8 mouse cellular contexts compared by ENCODE assay signal in the genomic region with DNA sequence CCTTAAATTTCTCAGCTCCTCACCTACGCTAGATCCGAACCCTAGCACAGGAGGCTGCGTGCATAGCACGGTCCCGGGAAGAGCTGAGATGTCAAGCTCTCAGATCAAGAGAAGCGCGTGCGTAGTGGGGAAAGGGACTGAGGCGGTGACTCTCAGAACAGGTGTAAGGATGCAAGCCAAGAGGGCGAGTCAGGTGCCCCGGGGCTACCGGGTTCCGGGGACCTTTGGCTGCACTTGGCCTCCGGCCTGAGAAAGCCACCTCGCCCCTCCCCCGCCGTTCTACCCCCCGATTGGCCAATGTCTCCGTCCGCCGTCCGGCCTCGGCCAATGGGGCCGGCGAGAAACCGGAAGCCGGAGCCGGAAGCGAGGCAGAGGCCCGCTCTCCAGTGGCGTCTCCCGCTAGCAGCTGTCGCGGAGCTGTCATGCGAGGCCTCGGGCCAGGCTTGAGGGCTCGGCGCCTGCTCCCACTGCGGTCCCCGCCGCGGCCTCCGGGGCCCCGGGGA. TPM values are rescaled to one million over a fixed set of nuclear protein-coding genes. Genes with fewer than 3 reads are reported as not detected.
A peak's percentile ranks its signal among the peaks of the same experiment; 100 is the strongest.
DNase-seq lines count a peak whose midpoint lies in the region; ATAC-seq and TF ChIP-seq lines count a peak whose summit lies in the region.

A gene (plus strand): TSS at position 355 of the 503 bp plus-strand sequence.

- peak within 1 kb of the TSS; percentile 38 for H3K27ac ChIP-seq in MEL (ENCODE audit: control insufficient read depth, low read depth, low read length)
- peak within 1 kb of the TSS; percentile 73 for H3K27ac ChIP-seq in cerebellum, adult 2 months (ENCODE audit: insufficient read depth, low read length)
- H3K27ac ChIP-seq in forebrain, postnatal 0 days (ENCODE audit: low read depth, low read length): peak within 1 kb of the TSS; percentile 94
- peak within 1 kb of the TSS; percentile 80 for H3K27ac ChIP-seq in lung, embryonic 16.5 days (ENCODE audit: low read length)

- H3K4me3 ChIP-seq in MEL (ENCODE audit: control insufficient read depth in 1 of 2, insufficient read depth in 1 of 2, low read depth in 2 of 2, low read length in 2 of 2): peak within 1 kb of the TSS; percentile 72 to 84
- H3K4me3 ChIP-seq in cerebellum, adult 2 months (replicated peaks; ENCODE audit: insufficient read depth, low read depth, low read length): peak within 1 kb of the TSS; percentile 75
- H3K4me3 ChIP-seq in forebrain, postnatal 0 days (ENCODE audit: low read depth, low read length): peak within 1 kb of the TSS; percentile 77
- H3K4me3 ChIP-seq in lung, embryonic 16.5 days (ENCODE audit: low read length): peak within 1 kb of the TSS; percentile 81

- ATAC-seq in forebrain, postnatal 0 days: peak; percentile 97
- ATAC-seq in lung, embryonic 16.5 days (ENCODE audit: low read depth): peak; percentile 97

- peak within 1 kb of the TSS; percentile 95 for H3K9ac ChIP-seq in MEL (ENCODE audit: control insufficient read depth, low read depth, low read length, poor library complexity, severe bottlenecking)
- H3K9ac ChIP-seq in forebrain, postnatal 0 days: peak within 1 kb of the TSS; percentile 85
- H3K9ac ChIP-seq in lung, embryonic 16.5 days (ENCODE audit: low read length): peak within 1 kb of the TSS; percentile 87

- TF ChIP-seq RAD21 in MEL (IDR thresholded peaks at IDR 0.05; ENCODE audit: low read depth, low read length): no peak

- under 1% methylated on average over 44 of the region's 44 CpGs for WGBS in cerebellum, adult 2 months
- WGBS in forebrain, postnatal 0 days: 2% methylated on average over 35 of the region's 44 CpGs
- WGBS in lung, embryonic 16.5 days: under 1% methylated on average over 43 of the region's 44 CpGs

- H3K4me1 ChIP-seq in MEL (ENCODE audit: control insufficient read depth in 1 of 2, insufficient read depth in 2 of 2, low read length in 2 of 2): peaks cover 0 to 8% of the 10 kb centered on the region in 2 experiments; a peak in 3 of 4 replicates
- peaks cover 14% of the 10 kb centered on the region for H3K4me1 ChIP-seq in cerebellum, adult 2 months (ENCODE audit: control insufficient read depth, insufficient read depth, low read length)
- H3K4me1 ChIP-seq in forebrain, postnatal 0 days (ENCODE audit: insufficient read depth): peaks cover 7% of the 10 kb centered on the region; the same call in 1 of the 2 replicates
- peaks cover 7% of the 10 kb centered on the region for H3K4me1 ChIP-seq in lung, embryonic 16.5 days (replicated peaks; ENCODE audit: control insufficient read depth, insufficient read depth, low read length)

- no peak for TF ChIP-seq EP300 in MEL (IDR thresholded peaks at IDR 0.05; ENCODE audit: low read depth in 1 of 2, low read length in 2 of 2)

- peaks cover 10% of the 10 kb centered on the region for H3K79me2 ChIP-seq in MEL (ENCODE audit: control insufficient read depth, insufficient read depth, low read length, poor library complexity)

- peaks cover 0 to 6% of the 10 kb centered on the region in 2 experiments; a peak in 1 of 4 replicates for H3K36me3 ChIP-seq in MEL (ENCODE audit: control insufficient read depth in 1 of 2, insufficient read depth in 2 of 2, low read length in 2 of 2)
- H3K36me3 ChIP-seq in forebrain, postnatal 0 days (ENCODE audit: insufficient read depth): no peaks in the 10 kb centered on the region; the same call in 1 of the 2 replicates
- no peaks in the 10 kb centered on the region for H3K36me3 ChIP-seq in lung, embryonic 16.5 days (ENCODE audit: control insufficient read depth, insufficient read depth, low read length)

- TF ChIP-seq CTCF in MEL (IDR thresholded peaks at IDR 0.05 in 2 of 3, conservative IDR thresholded peaks at IDR 0.05 in 1 of 3; ENCODE audit: control insufficient read depth in 1 of 3, insufficient read depth in 1 of 3, low read depth in 2 of 3, low read length in 3 of 3, poor library complexity in 1 of 3, severe bottlenecking in 1 of 3): no peak
- TF ChIP-seq CTCF in cerebellum, adult 2 months (IDR thresholded peaks at IDR 0.05; ENCODE audit: borderline replicate concordance, insufficient read depth, low read depth, low read length): no peak
- no peak for TF ChIP-seq CTCF in forebrain, postnatal 0 days (IDR thresholded peaks at IDR 0.05; ENCODE audit: low read depth)

- no peaks in the 10 kb centered on the region for H3K9me3 ChIP-seq in MEL (replicated peaks; ENCODE audit: insufficient read depth, low read length)
- H3K9me3 ChIP-seq in forebrain, postnatal 0 days (ENCODE audit: low read length): no peaks in the 10 kb centered on the region
- no peaks in the 10 kb centered on the region for H3K9me3 ChIP-seq in lung, embryonic 16.5 days (ENCODE audit: control insufficient read depth, low read length)

- peak within 1 kb of the TSS; percentile 98 for H3K4me2 ChIP-seq in forebrain, postnatal 0 days (ENCODE audit: low read depth)
- H3K4me2 ChIP-seq in lung, embryonic 16.5 days (ENCODE audit: low read depth, low read length): peak within 1 kb of the TSS; percentile 73

- peak; percentile 93 for DNase-seq in MEL (ENCODE audit: low read depth, low spot score)
- peak; percentile 93 to 94 for DNase-seq in cerebellum, adult 2 months
- peak; percentile 93 for DNase-seq in forebrain, postnatal 0 days
- DNase-seq in heart, postnatal 4 days: peak; percentile 96
- DNase-seq in layer of hippocampus, adult 9-10 months (ENCODE audit: low spot score): peak; percentile 78
- peak; percentile 77 for DNase-seq in ovary, postnatal 10 days (ENCODE audit: low spot score)
- DNase-seq in thymus, postnatal 10 days (ENCODE audit: low spot score in 2 of 2): peak; percentile 84

- peak; percentile 76 to 85; a peak in 3 of 4 replicates for TF ChIP-seq POLR2A in MEL (IDR thresholded peaks at IDR 0.05; ENCODE audit: control insufficient read depth in 1 of 2, insufficient read depth in 1 of 2, low read depth in 1 of 2, low read length in 2 of 2, poor library complexity in 1 of 2)
- TF ChIP-seq POLR2A in cerebellum, adult 2 months (IDR thresholded peaks at IDR 0.05; ENCODE audit: borderline replicate concordance, insufficient read depth, low read length): peak; percentile 80

- H3K27me3 ChIP-seq in MEL (ENCODE audit: control insufficient read depth in 1 of 2, insufficient read depth in 2 of 2, low read length in 2 of 2): no peaks in the 10 kb centered on the region; a peak in 1 of 4 replicates
- no peaks in the 10 kb centered on the region for H3K27me3 ChIP-seq in cerebellum, adult 2 months (ENCODE audit: control insufficient read depth, insufficient read depth, low read length)
- no peaks in the 10 kb centered on the region for H3K27me3 ChIP-seq in forebrain, postnatal 0 days (ENCODE audit: insufficient read depth, low read length)
- H3K27me3 ChIP-seq in lung, embryonic 16.5 days (ENCODE audit: control insufficient read depth, insufficient read depth, low read depth, low read length): no peaks in the 10 kb centered on the region

TF ChIP-seq in MEL, 35 proteins besides CTCF, POLR2A, EP300 and RAD21 (continues in another document):
- TF ChIP-seq MYC (IDR thresholded peaks at IDR 0.05; ENCODE audit: low read depth, low read length): no peak
- TF ChIP-seq ZC3H11A (IDR thresholded peaks at IDR 0.05; ENCODE audit: low read depth, low read length): 0 out of 2 replicates have a peak, but pooled peaks have one; percentile 8
- TF ChIP-seq MAZ (IDR thresholded peaks at IDR 0.05; ENCODE audit: low read depth, low read length): no peak
- TF ChIP-seq ZNF384 (IDR thresholded peaks at IDR 0.05; ENCODE audit: low read depth, low read length): no peak
- TF ChIP-seq ZKSCAN1 (IDR thresholded peaks at IDR 0.05; ENCODE audit: low read depth, low read length): no peak
- TF ChIP-seq KAT2A (conservative IDR thresholded peaks at IDR 0.05; ENCODE audit: low read depth, low read length): no peak; the same call in 1 of the 2 replicates
- no peak for TF ChIP-seq USF2 (IDR thresholded peaks at IDR 0.05; ENCODE audit: borderline replicate concordance in 1 of 2, insufficient read depth in 1 of 2, low read depth in 1 of 2, low read length in 2 of 2)
- TF ChIP-seq MEF2A (IDR thresholded peaks at IDR 0.05; ENCODE audit: extremely low read depth, insufficient replicate concordance, low read depth, low read length, poor library complexity, severe bottlenecking): no peak
- TF ChIP-seq POLR2AphosphoS2 (IDR thresholded peaks at IDR 0.05; ENCODE audit: low read length): peak; percentile 55; the same call in 1 of the 2 replicates
- TF ChIP-seq ETS1 (IDR thresholded peaks at IDR 0.05; ENCODE audit: low read depth, low read length): peak; percentile 43; the same call in 1 of the 2 replicates
- TF ChIP-seq CHD1 (IDR thresholded peaks at IDR 0.05; ENCODE audit: low read depth, low read length): no peak
- peak; percentile 47; the same call in 1 of the 2 replicates for TF ChIP-seq CHD2 (IDR thresholded peaks at IDR 0.05; ENCODE audit: low read length)
- peak; percentile 72 for TF ChIP-seq NELFE (IDR thresholded peaks at IDR 0.05; ENCODE audit: low read depth, low read length)
- TF ChIP-seq TCF12 (IDR thresholded peaks at IDR 0.05; ENCODE audit: low read depth, low read length): 0 out of 2 replicates have a peak, but pooled peaks have one; percentile 26
- peak; percentile 54; the same call in 1 of the 2 replicates for TF ChIP-seq MAX (IDR thresholded peaks at IDR 0.05; ENCODE audit: low read length)
- no peak for TF ChIP-seq E2F4 (IDR thresholded peaks at IDR 0.05; ENCODE audit: borderline replicate concordance, low read depth, low read length)
- no peak for TF ChIP-seq POLR2AphosphoS5 (IDR thresholded peaks at IDR 0.05; ENCODE audit: borderline replicate concordance, low read depth, low read length)
- TF ChIP-seq MYB (IDR thresholded peaks at IDR 0.05; ENCODE audit: low read depth, low read length): no peak
- peak; percentile 60 for TF ChIP-seq TBP (IDR thresholded peaks at IDR 0.05; ENCODE audit: low read depth, low read length)
- TF ChIP-seq USF1 (IDR thresholded peaks at IDR 0.05; ENCODE audit: low read depth, low read length): peak; percentile 60
- no peak for TF ChIP-seq BHLHE40 (IDR thresholded peaks at IDR 0.05; ENCODE audit: borderline replicate concordance, low read depth, low read length)
- TF ChIP-seq MXI1 (IDR thresholded peaks at IDR 0.05; ENCODE audit: low read depth, low read length): peak; percentile 69
- peak; percentile 89 for TF ChIP-seq SIN3A (IDR thresholded peaks at IDR 0.05; ENCODE audit: low read length)

RNA-seq across cellular contexts. Expression of the gene that starts here (rescaled TPM):
- total RNA-seq in MEL (2012; rRNA removed): 5.8 and 7.2 TPM in 2 replicates
- 10 to 100 TPM in 1 of 2 experiments, not detected in 1; 13.2 TPM for polyA plus RNA-seq in MEL (2012; ENCODE audit: insufficient read depth in 1 of 2, insufficient read length in 2 of 2, low read depth in 1 of 2, low replicate concordance in 2 of 2, missing spikeins in 1 of 2)
- polyA plus RNA-seq in cerebellum, adult 2 months (2012; rRNA removed): 30.5 and 31.6 TPM in 2 replicates
- total RNA-seq in forebrain, postnatal 0 days (2014; rRNA removed): 27.6 and 27.9 TPM in 2 replicates
- polyA plus RNA-seq in forebrain, postnatal 0 days (2015; fragmentation: Nextera tagmentation; extraction: Ambion mirVana): 20.3 and 21.3 TPM in 2 replicates
- total RNA-seq in heart, postnatal 4 days (2021): 10 to 100 TPM; 70.4 to 72.5 TPM
- 12.1 and 12.3 TPM in 2 replicates for polyA plus RNA-seq in lung, embryonic 16.5 days (2015; fragmentation: Nextera tagmentation; extraction: Ambion mirVana)

Comparison
In these comparisons a context has a peak if more than half of its experiments do, and no peak if none do; other contexts are left out.
1. Peak in every context shown above with its lines: DNase-seq, ATAC-seq, H3K4me3 ChIP-seq and H3K27ac ChIP-seq.
2. H3K27ac ChIP-seq: peak in every context shown above with its lines; median percentile 94 in forebrain, postnatal 0 days; 80 in lung, embryonic 16.5 days; 73 in cerebellum, adult 2 months; 38 in MEL.